ENCODE assay signal across 8 mouse cellular contexts in genomic region chr16:3885065-3885670, GRCm38 (mm10). TPM values are rescaled to one million over a fixed set of nuclear protein-coding genes. Genes with fewer than 3 reads are reported as not detected.
DNase-seq lines count a peak whose midpoint lies in the region; ATAC-seq and TF ChIP-seq lines count a peak whose summit lies in the region.

No protein-coding gene starts in this region.

- peak; percentile 3; the same call in 1 of the 2 replicates for ATAC-seq in lung, embryonic 15.5 days (ENCODE audit: borderline replicate concordance, extremely low read depth, low FRiP score, low TSS enrichment)
- ATAC-seq in hindbrain, embryonic 14.5 days (ENCODE audit: low FRiP score), result peak; percentile 1; the same call in 1 of the 2 replicates
- peak; percentile 28 for ATAC-seq in megakaryocyte progenitor cell, adult 5-6 weeks (replicated peaks; ENCODE audit: poor library complexity)

- H3K4me2 ChIP-seq in lung, embryonic 15.5 days, result peak overlapping the region; percentile 63
- peak overlapping the region; percentile 80 for H3K4me2 ChIP-seq in hindbrain, embryonic 14.5 days (replicated peaks)

- no peak for TF ChIP-seq POLR2A in cortical plate, adult 2 months (IDR thresholded peaks at IDR 0.05; ENCODE audit: extremely low read depth, insufficient read depth, low read length)

- no peak for DNase-seq in lung, postnatal 25 days (ENCODE audit: low spot score)
- no peak for DNase-seq in hindbrain, embryonic 14.5 days (ENCODE audit: low spot score)
- no peak for DNase-seq in B cell, adult 2 months
- no peak for DNase-seq in cerebellum, adult 8-10 months
- no peak for DNase-seq in urinary bladder, adult 18-20 months (ENCODE audit: low spot score in 2 of 2)

- H3K9ac ChIP-seq in lung, embryonic 15.5 days, result peak overlapping the region; percentile 80
- H3K9ac ChIP-seq in hindbrain, embryonic 14.5 days, result peak overlapping the region; percentile 92

- TF ChIP-seq CTCF in cortical plate, adult 2 months (IDR thresholded peaks at IDR 0.05; ENCODE audit: extremely low read depth, insufficient read depth, low read length), result no peak

- peaks cover 10% of the 10 kb centered on the region for H3K4me1 ChIP-seq in lung, embryonic 15.5 days
- H3K4me1 ChIP-seq in cortical plate, adult 2 months (ENCODE audit: control insufficient read depth, insufficient read depth, low read length), result peaks cover 5% of the 10 kb centered on the region
- H3K4me1 ChIP-seq in hindbrain, embryonic 14.5 days (replicated peaks; ENCODE audit: control insufficient read depth, insufficient read depth, low read length), result peaks cover 18% of the 10 kb centered on the region

- WGBS in lung, embryonic 15.5 days, result 2% methylated on average over 10 of the region's 10 CpGs
- 3% methylated on average over 10 of the region's 10 CpGs for WGBS in hindbrain, embryonic 14.5 days

- no peaks in the 10 kb centered on the region for H3K27me3 ChIP-seq in lung, embryonic 15.5 days
- H3K27me3 ChIP-seq in hindbrain, embryonic 14.5 days (ENCODE audit: control insufficient read depth, insufficient read depth, low read length), result no peaks in the 10 kb centered on the region

- H3K4me3 ChIP-seq in lung, embryonic 15.5 days, result peak overlapping the region; percentile 75
- H3K4me3 ChIP-seq in cortical plate, adult 2 months (ENCODE audit: insufficient read depth, low read length), result peak overlapping the region; percentile 85
- H3K4me3 ChIP-seq in hindbrain, embryonic 14.5 days (replicated peaks; ENCODE audit: low read length), result peak overlapping the region; percentile 94

- no peaks in the 10 kb centered on the region for H3K36me3 ChIP-seq in lung, embryonic 15.5 days
- no peaks in the 10 kb centered on the region; the same call in 1 of the 2 replicates for H3K36me3 ChIP-seq in hindbrain, embryonic 14.5 days (replicated peaks; ENCODE audit: control insufficient read depth, insufficient read depth)

- H3K27ac ChIP-seq in lung, embryonic 15.5 days, result peak overlapping the region; percentile 94
- peak overlapping the region; percentile 99 for H3K27ac ChIP-seq in cortical plate, adult 2 months (ENCODE audit: insufficient read depth, low read length)
- H3K27ac ChIP-seq in hindbrain, embryonic 14.5 days, result peak overlapping the region; percentile 95

- no peaks in the 10 kb centered on the region for H3K9me3 ChIP-seq in lung, embryonic 15.5 days
- H3K9me3 ChIP-seq in hindbrain, embryonic 14.5 days (ENCODE audit: control insufficient read depth, low read length), result no peaks in the 10 kb centered on the region

RNA-seq across cellular contexts. Expression of gene Gm20695, which starts 0.7 kb away (rescaled TPM):
- polyA plus RNA-seq in lung, embryonic 15.5 days (2015; fragmentation: Nextera tagmentation; extraction: Ambion mirVana), result 1.1 and 1.4 TPM in 2 replicates
- polyA plus RNA-seq in cortical plate, adult 2 months (2012; rRNA removed), result 0.45 and 0.54 TPM in 2 replicates
- polyA plus RNA-seq in hindbrain, embryonic 14.5 days (2014; fragmentation: Nextera tagmentation; extraction: Ambion mirVana), result 2.8 and 5.2 TPM in 2 replicates
- total RNA-seq in megakaryocyte progenitor cell, adult 5-6 weeks (2015), result not detected in 2 replicates
- 0.21 and 1.3 TPM in 2 replicates for total RNA-seq in megakaryocyte progenitor cell, adult 5-6 weeks (2017)

RNA-seq across cellular contexts. Expression of gene Zfp597, which starts 0.8 kb away (rescaled TPM):
- polyA plus RNA-seq in lung, embryonic 15.5 days (2015; fragmentation: Nextera tagmentation; extraction: Ambion mirVana), result 6.4 and 6.8 TPM in 2 replicates
- polyA plus RNA-seq in cortical plate, adult 2 months (2012; rRNA removed), result 11.4 and 11.7 TPM in 2 replicates
- polyA plus RNA-seq in hindbrain, embryonic 14.5 days (2014; fragmentation: Nextera tagmentation; extraction: Ambion mirVana), result 19.5 and 21.2 TPM in 2 replicates
- total RNA-seq in megakaryocyte progenitor cell, adult 5-6 weeks (2015), result 7.1 and 10.6 TPM in 2 replicates
- 13.2 and 14.7 TPM in 2 replicates for total RNA-seq in megakaryocyte progenitor cell, adult 5-6 weeks (2017)

RNA-seq across cellular contexts. Expression of gene Naa60, which starts 13.0 kb away (rescaled TPM):
- polyA plus RNA-seq in lung, embryonic 15.5 days (2015; fragmentation: Nextera tagmentation; extraction: Ambion mirVana), result 46.6 and 49.7 TPM in 2 replicates
- polyA plus RNA-seq in cortical plate, adult 2 months (2012; rRNA removed), result 112 and 113 TPM in 2 replicates
- polyA plus RNA-seq in hindbrain, embryonic 14.5 days (2014; fragmentation: Nextera tagmentation; extraction: Ambion mirVana), result 97.0 and 104 TPM in 2 replicates
- 92.6 and 98.1 TPM in 2 replicates for total RNA-seq in megakaryocyte progenitor cell, adult 5-6 weeks (2015)
- 26.2 and 38.9 TPM in 2 replicates for total RNA-seq in megakaryocyte progenitor cell, adult 5-6 weeks (2017)

RNA-seq across cellular contexts. Expression of gene 1700037C18Rik, which starts 23.3 kb away (rescaled TPM):
- 8.7 and 8.9 TPM in 2 replicates for polyA plus RNA-seq in lung, embryonic 15.5 days (2015; fragmentation: Nextera tagmentation; extraction: Ambion mirVana)
- 8.8 and 9.5 TPM in 2 replicates for polyA plus RNA-seq in cortical plate, adult 2 months (2012; rRNA removed)
- polyA plus RNA-seq in hindbrain, embryonic 14.5 days (2014; fragmentation: Nextera tagmentation; extraction: Ambion mirVana), result 11.2 and 11.4 TPM in 2 replicates
- 2.0 and 2.6 TPM in 2 replicates for total RNA-seq in megakaryocyte progenitor cell, adult 5-6 weeks (2015)
- total RNA-seq in megakaryocyte progenitor cell, adult 5-6 weeks (2017), result 1.1 and 1.3 TPM in 2 replicates

RNA-seq across cellular contexts. Expression of gene Cluap1, which starts 23.4 kb away (rescaled TPM):
- 21.7 and 25.6 TPM in 2 replicates for polyA plus RNA-seq in lung, embryonic 15.5 days (2015; fragmentation: Nextera tagmentation; extraction: Ambion mirVana)
- 25.2 and 27.5 TPM in 2 replicates for polyA plus RNA-seq in cortical plate, adult 2 months (2012; rRNA removed)
- 37.4 and 40.8 TPM in 2 replicates for polyA plus RNA-seq in hindbrain, embryonic 14.5 days (2014; fragmentation: Nextera tagmentation; extraction: Ambion mirVana)
- total RNA-seq in megakaryocyte progenitor cell, adult 5-6 weeks (2015), result 21.0 and 22.1 TPM in 2 replicates
- 38.2 and 48.4 TPM in 2 replicates for total RNA-seq in megakaryocyte progenitor cell, adult 5-6 weeks (2017)
